Mouse (Mus musculus) hindbrain, embryonic 14.5 days (tissue): Measurements from ENCODE around the gene Gapdhs. TPM values are rescaled to one million over a fixed set of nuclear protein-coding genes. Genes with fewer than 3 reads are reported as not detected.
A peak's percentile ranks its signal among the peaks of the same experiment; 100 is the strongest.
"Not testable (repeated sequence)": the region's sequence is repeated elsewhere in the genome, so short reads cannot be mapped to it uniquely, and the experiment has no call there.

Source experiments
- ATAC-seq: fragments of 200-750 bp; cut with Nextera tagmentation; 2 replicates; pipeline ENCODE4 v1.8.0; 2017; ENCODE audit warnings: moderate number of reproducible peaks, mild to moderate bottlenecking, moderate TSS enrichment, moderate library complexity; ENCODE audit not compliant: low FRiP score
- DNase-seq: peaks from one replicate; pipeline ENCODE4 v3.0.0-alpha.2; 2015; ENCODE audit warnings: low spot score
- H3K27ac ChIP-seq: fragments of 300-500 bp; sonication (generic); 2 replicates; pipeline ENCODE4 v1.5.1; 2014; ENCODE audit warnings: mild to moderate bottlenecking, moderate library complexity
- H3K27me3 ChIP-seq: fragments of 300-500 bp; sonication (generic); 2 replicates; pipeline ENCODE4 v1.6.1; 2014; ENCODE audit warnings: mild to moderate bottlenecking, low read length, mixed read lengths; ENCODE audit not compliant: control insufficient read depth, insufficient read depth
- H3K36me3 ChIP-seq: fragments of 300-500 bp; sonication (generic); replicated peaks from 2 replicates; pipeline ENCODE4 v1.6.1; 2014; ENCODE audit not compliant: control insufficient read depth, insufficient read depth
- H3K4me1 ChIP-seq: fragments of 300-500 bp; sonication (generic); replicated peaks from 2 replicates; pipeline ENCODE4 v1.6.1; 2014; ENCODE audit warnings: antibody characterized with exemption, low read length, mixed read lengths; ENCODE audit not compliant: control insufficient read depth, insufficient read depth
- H3K4me2 ChIP-seq: fragments of 300-500 bp; sonication (generic); replicated peaks from 2 replicates; pipeline ENCODE4 v1.6.1; 2014; ENCODE audit warnings: mild to moderate bottlenecking, moderate library complexity
- H3K4me3 ChIP-seq: fragments of 300-500 bp; sonication (generic); replicated peaks from 2 replicates; pipeline ENCODE4 v1.5.1; 2014; ENCODE audit warnings: mild to moderate bottlenecking, low read length
- H3K9ac ChIP-seq: fragments of 300-500 bp; sonication (generic); 2 replicates; pipeline ENCODE4 v1.6.1; 2014
- H3K9me3 ChIP-seq: fragments of 300-500 bp; sonication (generic); 2 replicates; pipeline ENCODE4 v1.6.1; 2016; ENCODE audit warnings: low read length; ENCODE audit not compliant: control insufficient read depth
- WGBS: fragments of 180-500 bp; shearing (Covaris S2); extraction: QIAGEN DNeasy Blood & Tissue Kit; methylation state at CpG from one replicate; pipeline ENCODE4 v1.1.7; 2014; 5-methylcytosine and 5-hydroxymethylcytosine counted together
- polyA plus RNA-seq: library from polyadenylated mRNA; unstranded; fragments of >200 nt; fragmentation: Nextera tagmentation; extraction: Ambion mirVana; gene quantifications from 2 replicates; pipeline ENCODE4 v1.2.1, GENCODE M21; 2014

Gapdhs gene
- polyA plus RNA-seq, 1 experiment from 2014 or later: 1.3 TPM

DNA sequence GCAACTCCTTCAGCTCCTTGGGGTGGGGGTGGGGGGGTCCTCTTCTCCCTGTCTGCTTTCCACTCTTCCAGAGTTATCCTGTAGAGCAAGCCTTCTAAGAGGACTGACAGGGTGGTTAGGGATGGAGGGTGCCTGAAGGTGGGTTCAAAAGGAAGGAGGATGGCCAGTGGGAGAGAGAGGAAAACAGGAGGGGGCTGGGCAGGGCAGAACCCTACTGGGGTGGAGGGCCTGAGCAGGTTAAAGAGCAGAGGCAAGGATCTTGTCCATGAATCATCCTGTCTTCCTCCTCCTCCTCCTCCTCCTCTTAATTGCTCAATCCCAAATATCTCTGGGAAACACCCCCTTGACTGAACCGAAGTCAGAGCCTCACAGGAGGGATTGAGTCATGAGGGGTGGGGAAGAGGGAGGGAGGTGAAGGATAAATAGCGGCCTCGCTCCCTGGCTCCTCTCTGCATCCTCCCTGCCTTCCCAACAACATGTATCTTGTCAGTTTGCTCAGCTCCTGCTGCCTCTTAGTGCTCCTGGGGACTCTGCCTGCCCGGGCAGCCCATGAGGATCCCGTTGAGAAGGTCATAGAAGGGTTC is 7.7 kb upstream of the Gapdhs start, which contains the start of gene Sbsn:
Gene Sbsn, plus strand, starts transcription at position 386 of the 584 bp plus-strand sequence.
- H3K4me3 ChIP-seq: no peak within 1 kb of the TSS
- H3K27me3 ChIP-seq: no peaks in the 10 kb centered on the region
- H3K4me2 ChIP-seq: no peak within 1 kb of the TSS
- ATAC-seq: no peak
- no peak for DNase-seq
- 68% methylated on average over 5 of the region's 5 CpGs for WGBS
- H3K4me1 ChIP-seq: no peaks in the 10 kb centered on the region
- H3K9me3 ChIP-seq: peaks cover 9% of the 10 kb centered on the region; the same call in 1 of the 2 replicates
- H3K36me3 ChIP-seq: peaks cover 20% of the 10 kb centered on the region
- H3K9ac ChIP-seq: no peak within 1 kb of the TSS
- no peak within 1 kb of the TSS for H3K27ac ChIP-seq

DNA sequence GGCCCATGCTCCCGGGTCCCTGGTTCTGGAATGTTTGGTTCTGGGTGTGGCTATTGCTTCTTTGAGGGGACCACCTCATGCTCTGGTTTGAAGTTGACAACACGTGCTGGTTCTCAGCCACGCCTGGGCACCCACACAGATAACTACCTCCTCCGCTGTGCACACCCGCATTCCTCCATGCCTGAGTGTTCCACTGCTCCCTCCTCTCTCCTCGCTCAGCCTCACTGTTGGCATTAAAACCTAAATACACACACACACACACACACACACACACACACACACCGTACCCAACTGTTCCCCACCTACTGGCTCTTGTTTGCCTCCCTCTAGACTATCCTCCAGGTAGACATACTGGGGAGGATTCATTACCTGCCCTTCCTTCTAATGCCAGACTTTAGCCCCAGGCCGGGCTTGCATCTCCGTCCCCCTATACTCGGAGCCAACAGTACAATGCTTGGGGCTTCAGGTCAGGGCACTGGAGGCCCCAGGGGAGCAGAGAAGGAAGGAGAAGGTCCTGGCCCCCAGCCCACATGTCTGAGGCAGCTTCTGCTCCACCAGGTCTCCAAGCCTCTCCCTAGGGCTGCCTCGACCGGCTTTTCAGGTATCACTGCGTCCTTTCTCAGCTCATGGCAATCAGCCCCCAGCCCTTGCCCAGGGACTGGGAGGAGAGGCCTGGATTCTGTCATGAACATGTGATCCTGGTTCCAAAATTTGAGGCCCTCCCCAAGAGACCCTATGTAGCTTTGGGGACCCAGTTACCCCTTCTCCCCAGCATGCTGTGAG is 6.5 kb upstream of the Gapdhs start:
- Histone ChIP-seq H3K4me3 (no peak overlapping the region), H3K27me3 (no peaks in the 10 kb centered on the region), H3K36me3 (peaks cover 8% of the 10 kb centered on the region), H3K27ac (no peak overlapping the region), H3K4me2 (no peak overlapping the region), H3K9me3 (peaks cover 7% of the 10 kb centered on the region; the same call in 1 of the 2 replicates), H3K9ac (no peak overlapping the region), H3K4me1 (no peaks in the 10 kb centered on the region)
- DNase-seq: no peak
- no peak for ATAC-seq
- WGBS: 91% methylated on average over 13 of the region's 13 CpGs

DNA sequence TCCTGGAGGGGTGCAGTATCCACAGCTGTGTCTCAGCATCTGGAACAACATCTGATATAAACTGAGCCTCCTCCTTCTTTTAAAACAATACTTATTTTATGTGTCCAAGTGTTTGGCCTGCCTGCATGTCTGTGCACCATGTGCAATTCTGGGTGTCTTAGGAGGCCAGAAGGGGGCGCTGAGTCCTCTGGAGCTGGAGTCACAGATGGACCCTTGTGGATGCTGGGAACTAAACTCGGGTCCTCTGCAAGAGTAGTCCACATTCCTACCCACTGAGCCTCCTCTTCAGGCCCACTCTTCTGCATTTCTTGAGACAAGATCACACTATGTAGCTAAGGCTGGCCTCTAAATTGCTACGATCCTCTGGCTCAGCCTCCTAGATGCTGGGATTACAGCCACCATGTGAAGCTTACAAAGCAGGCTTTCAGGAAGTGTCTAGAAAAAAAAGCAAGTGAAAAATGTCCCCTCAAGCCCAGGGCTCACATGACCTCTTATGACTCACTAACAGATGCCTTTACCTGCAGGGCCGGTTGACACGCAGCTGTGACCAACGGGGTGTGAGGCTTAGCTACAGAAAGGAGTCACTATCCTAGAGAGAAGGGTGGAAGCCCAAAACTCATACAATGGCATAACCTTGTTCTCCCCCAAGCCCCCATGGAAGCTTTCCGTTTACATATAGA is 4.2 kb upstream of the Gapdhs start:
- Histone ChIP-seq H3K9me3 (no peaks in the 10 kb centered on the region), H3K27ac (no peak overlapping the region), H3K4me1 (no peaks in the 10 kb centered on the region), H3K4me3 (no peak overlapping the region), H3K4me2 (no peak overlapping the region), H3K36me3 (0 out of 2 replicates have a peak, but pooled peaks cover 3% of the 10 kb centered on the region), H3K9ac (no peak overlapping the region), H3K27me3 (no peaks in the 10 kb centered on the region)
- 91% methylated on average over 7 of the region's 7 CpGs for whole genome bisulfite sequencing
- DNase-seq (no peak), ATAC-seq (no peak)

DNA sequence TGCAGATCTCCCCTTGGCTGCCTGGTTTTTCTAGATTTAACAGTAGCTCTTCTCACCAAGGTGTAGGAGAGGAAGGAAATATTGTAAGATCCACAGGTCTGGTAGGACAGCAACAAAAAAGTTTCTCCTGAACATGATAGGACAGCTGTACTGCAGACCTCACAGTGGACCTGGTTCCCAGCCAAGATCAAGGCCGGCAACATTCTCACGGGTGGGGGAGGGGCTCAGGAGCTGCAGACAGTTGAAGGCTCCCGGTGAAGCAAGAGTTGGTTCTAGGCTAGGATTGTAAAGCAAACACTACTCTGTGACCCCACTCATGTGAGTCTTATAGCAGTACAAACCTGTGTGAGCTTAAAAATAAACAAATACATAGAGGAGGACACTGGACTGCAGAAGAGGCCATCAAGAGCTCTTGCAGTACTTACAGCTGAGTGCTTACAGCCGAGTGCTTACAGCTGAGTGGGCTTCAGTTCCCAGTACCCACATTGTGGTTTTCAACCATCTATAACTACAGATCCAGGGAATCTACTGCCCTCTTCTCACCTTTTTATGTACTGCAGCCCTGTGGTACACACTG is 629 bp upstream of the Gapdhs start:
- ATAC-seq (no peak; the same call in 1 of the 2 replicates), DNase-seq (peak; percentile 29)
- no peak overlapping the region for H3K27ac ChIP-seq
- 58% methylated on average over 4 of the region's 4 CpGs for WGBS
- H3K4me2 ChIP-seq: no peak overlapping the region
- peaks cover 11% of the 10 kb centered on the region; the same call in 1 of the 2 replicates for H3K36me3 ChIP-seq
- no peaks in the 10 kb centered on the region for H3K27me3 ChIP-seq
- no peak overlapping the region for H3K9ac ChIP-seq
- H3K4me1 ChIP-seq: no peaks in the 10 kb centered on the region
- H3K9me3 ChIP-seq: no peaks in the 10 kb centered on the region
- H3K4me3 ChIP-seq: no peak overlapping the region

DNA sequence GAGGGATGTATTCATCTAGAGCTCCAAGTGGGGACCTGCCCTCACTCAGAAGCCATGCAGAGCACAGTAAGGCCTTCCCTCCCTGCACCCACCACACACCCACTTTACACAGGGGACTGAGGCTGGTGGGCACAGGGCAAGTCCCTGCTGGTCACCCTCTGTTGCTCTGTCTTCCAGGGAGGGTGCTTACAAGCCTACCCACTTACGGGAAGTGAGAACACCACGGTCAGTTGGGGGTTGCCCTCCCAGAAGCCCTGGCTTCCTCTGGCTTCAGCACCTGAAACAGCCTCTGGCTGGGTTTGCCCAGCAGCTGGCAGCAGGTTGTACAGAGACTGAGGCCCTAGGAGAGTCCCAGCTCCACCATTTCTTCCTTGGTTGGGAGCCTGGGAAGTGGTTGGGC is 911 bp downstream of the Gapdhs start:
- not testable (repeated sequence) for H3K4me3 ChIP-seq, H3K4me2 ChIP-seq, H3K9me3 ChIP-seq, ATAC-seq, DNase-seq, H3K9ac ChIP-seq, H3K27me3 ChIP-seq, H3K4me1 ChIP-seq, H3K27ac ChIP-seq
- 92% methylated on average over 2 of the region's 2 CpGs for WGBS
- H3K36me3 ChIP-seq: peaks cover 18% of the 10 kb centered on the region

DNA sequence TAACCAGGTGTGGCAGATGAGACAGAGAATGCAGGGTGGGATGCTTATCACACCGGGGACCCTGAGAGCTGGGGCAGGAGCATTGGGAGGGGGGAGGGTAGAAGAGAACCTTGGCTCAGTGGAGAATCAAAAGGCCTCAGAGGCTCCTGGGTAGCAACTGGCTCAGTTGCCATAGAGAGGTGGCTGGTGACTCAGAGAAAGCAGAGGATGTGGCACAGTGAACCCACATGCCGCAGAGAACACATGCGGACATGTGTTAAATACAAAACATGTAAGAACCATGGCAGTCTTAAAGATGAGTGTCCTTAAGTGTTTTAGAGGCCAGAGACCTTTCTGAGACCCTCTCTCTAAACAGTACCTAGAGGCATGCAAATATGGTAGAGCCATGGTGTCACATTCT is 7.3 kb downstream of the Gapdhs start:
- H3K4me1 ChIP-seq: peaks cover 9% of the 10 kb centered on the region
- no peaks in the 10 kb centered on the region for H3K9me3 ChIP-seq
- 89% methylated on average over 3 of the region's 3 CpGs for WGBS
- H3K27me3 ChIP-seq: no peaks in the 10 kb centered on the region
- H3K36me3 ChIP-seq: peaks cover 65% of the 10 kb centered on the region
- no peak overlapping the region for H3K4me2 ChIP-seq
- no peak overlapping the region for H3K9ac ChIP-seq
- ATAC-seq: no peak
- H3K27ac ChIP-seq: no peak overlapping the region
- no peak for DNase-seq
- no peak overlapping the region for H3K4me3 ChIP-seq

DNA sequence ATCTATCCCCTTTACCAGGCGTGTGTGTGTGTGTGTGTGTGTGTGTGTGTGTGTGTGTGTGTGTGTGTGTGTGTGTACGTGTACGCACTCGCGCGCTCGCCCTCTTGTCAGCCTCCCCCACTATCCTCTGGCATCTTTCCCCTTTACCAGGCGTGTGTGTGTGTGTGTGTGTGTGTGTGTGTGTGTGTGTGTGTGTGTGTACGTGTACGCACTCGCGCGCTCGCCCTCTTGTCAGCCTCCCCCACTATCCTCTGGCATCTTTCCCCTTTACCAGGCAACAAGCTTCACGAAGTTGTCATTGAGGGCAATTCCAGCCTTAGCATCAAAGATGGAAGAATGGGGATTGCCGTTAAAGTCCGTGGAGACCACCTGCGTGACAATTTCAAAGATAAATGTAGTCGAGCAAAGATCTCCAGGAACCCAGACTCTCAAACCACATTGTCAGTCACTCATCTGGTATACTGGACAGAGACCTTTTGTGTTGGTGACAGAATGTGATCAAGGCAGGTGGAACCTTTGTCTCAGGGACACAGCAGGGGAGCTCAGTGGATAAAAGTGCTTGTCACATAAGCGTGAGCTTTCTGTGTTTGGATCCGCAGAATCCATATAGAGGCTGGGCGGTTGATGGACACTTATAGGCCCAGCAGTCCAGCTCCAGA is 13.3 kb downstream of the Gapdhs start:
- peak; percentile 44 for DNase-seq
- Histone ChIP-seq H3K4me2 (peak overlapping the region; percentile 65), H3K4me1 (peaks cover 26% of the 10 kb centered on the region), H3K9ac (peak overlapping the region; percentile 88), H3K36me3 (peaks cover 37% of the 10 kb centered on the region), H3K4me3 (peak overlapping the region; percentile 78), H3K27ac (peak overlapping the region; percentile 91)
- H3K27me3 ChIP-seq, H3K9me3 ChIP-seq, ATAC-seq: not testable (repeated sequence)
- 16% methylated on average over 10 of the region's 22 CpGs for WGBS

DNA sequence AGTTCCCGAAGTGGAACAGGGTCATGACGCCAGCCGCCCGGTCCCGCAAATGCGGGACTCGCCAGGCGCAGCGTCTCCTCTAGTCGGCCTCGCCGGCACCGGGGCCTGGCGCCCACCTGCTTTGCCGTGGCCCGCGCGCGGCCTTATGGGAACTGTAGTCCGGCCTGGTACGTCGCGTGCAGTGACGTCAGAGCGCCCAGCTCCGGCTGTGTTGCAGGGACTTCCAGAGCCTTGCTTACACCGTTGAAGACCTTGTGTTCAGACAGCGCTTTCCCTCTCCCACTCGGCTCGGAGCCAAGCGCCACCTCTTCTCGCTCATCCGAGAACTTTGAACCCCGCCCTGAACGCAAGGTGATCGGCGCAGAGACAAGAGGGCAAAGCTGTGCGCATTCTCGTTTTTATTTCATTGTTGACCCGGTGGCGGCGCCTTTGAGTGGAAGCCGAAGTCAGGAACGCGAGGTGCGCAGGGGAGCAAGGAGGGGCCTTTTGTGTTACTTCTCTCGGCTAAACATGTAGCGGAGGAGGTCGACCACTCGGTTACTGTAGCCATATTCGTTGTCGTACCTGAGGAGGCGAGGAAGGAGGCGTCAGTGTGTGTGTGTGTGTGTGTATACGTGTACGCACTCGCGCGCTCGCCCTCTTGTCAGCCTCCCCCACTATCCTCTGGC is 14.0 kb downstream of the Gapdhs start, which contains the start of gene Tmem147:
Gene Tmem147, minus strand, starts transcription at position 145 of the 668 bp plus-strand sequence.
- DNase-seq (peak; percentile 98), ATAC-seq (peak; percentile 96)
- Histone ChIP-seq H3K9ac (peak within 1 kb of the TSS; percentile 88), H3K4me2 (peak within 1 kb of the TSS; percentile 65), H3K4me1 (peaks cover 26% of the 10 kb centered on the region), H3K27me3 (no peaks in the 10 kb centered on the region), H3K36me3 (peaks cover 31% of the 10 kb centered on the region), H3K27ac (peak within 1 kb of the TSS; percentile 91), H3K4me3 (peak within 1 kb of the TSS; percentile 78), H3K9me3 (no peaks in the 10 kb centered on the region)
- WGBS: under 1% methylated on average over 59 of the region's 60 CpGs
